Mouse (Mus musculus) ES-E14 (cell line): ENCODE results near the gene 9530003J23Rik. TPM values are rescaled to one million over a fixed set of nuclear protein-coding genes. Genes with fewer than 3 reads are reported as not detected.
A peak's percentile ranks its signal among the peaks of the same experiment; 100 is the strongest.

Source experiments
- DNase-seq: peaks from one replicate; pipeline ENCODE4 v3.0.0-alpha.2; 2013; ENCODE audit warnings: low read depth, low spot score
- H3K27ac ChIP-seq: 2 replicates; pipeline ENCODE4 v1.5.1; 2012; ENCODE audit warnings: low read depth, mild to moderate bottlenecking, low read length, moderate library complexity, mixed read lengths; ENCODE audit not compliant: poor library complexity, insufficient read depth, severe bottlenecking
- H3K36me3 ChIP-seq: 2 replicates; pipeline ENCODE4 v1.6.1; 2012; ENCODE audit warnings: mild to moderate bottlenecking, low read length, moderate library complexity, mixed read lengths; ENCODE audit not compliant: control insufficient read depth, poor library complexity, insufficient read depth, severe bottlenecking
- H3K4me1 ChIP-seq, 2 experiments: fragments of 150-350 bp in 1 of 2; sonication (generic) in 1 of 2; 2 replicates each; pipeline ENCODE4 v1.6.1; 2012; ENCODE audit warnings: low read length in 2 of 2, mild to moderate bottlenecking in 1 of 2, mixed read lengths in 1 of 2; ENCODE audit not compliant: control insufficient read depth in 2 of 2, insufficient read depth in 2 of 2, poor library complexity in 1 of 2
- H3K4me3 ChIP-seq, 2 experiments: fragments of 150-350 bp in 1 of 2; sonication (generic) in 1 of 2; 2 replicates each; pipeline ENCODE4 v1.5.1; 2012; ENCODE audit warnings: low read length in 2 of 2, low read depth in 1 of 2, mild to moderate bottlenecking in 1 of 2, mixed read lengths in 1 of 2; ENCODE audit not compliant: insufficient read depth in 1 of 2, poor library complexity in 1 of 2, severe bottlenecking in 1 of 2
- H3K9ac ChIP-seq: 2 replicates; pipeline ENCODE4 v1.6.1; 2012; ENCODE audit warnings: low read depth, mild to moderate bottlenecking, low read length, mixed read lengths; ENCODE audit not compliant: poor library complexity, insufficient read depth, severe bottlenecking
- H3K9me3 ChIP-seq: fragments of 150-350 bp; sonication (generic); 2 replicates; pipeline ENCODE4 v1.6.1; 2012; ENCODE audit warnings: low read depth, mild to moderate bottlenecking, low read length; ENCODE audit not compliant: control insufficient read depth, insufficient read depth
- CHD2 ChIP-seq: IDR thresholded peaks from 2 replicates; pipeline ENCODE4 v1.6.1; 2014; ENCODE audit warnings: mild to moderate bottlenecking, low read depth, low read length, inconsistent platforms
- HCFC1 ChIP-seq: IDR thresholded peaks from 2 replicates; pipeline ENCODE4 v1.6.1; 2012; ENCODE audit warnings: low read length, inconsistent platforms, borderline replicate concordance; ENCODE audit not compliant: insufficient read depth
- MAFK ChIP-seq: IDR thresholded peaks from 2 replicates; pipeline ENCODE4 v1.6.1; 2014; ENCODE audit warnings: mild to moderate bottlenecking, low read depth, low read length, inconsistent platforms; ENCODE audit not compliant: insufficient read depth
- ZC3H11A ChIP-seq: IDR thresholded peaks from 2 replicates; pipeline ENCODE4 v1.6.1; 2012; ENCODE audit warnings: low read depth, mild to moderate bottlenecking, inconsistent platforms, low read length, borderline replicate concordance
- ZNF384 ChIP-seq: IDR thresholded peaks from 2 replicates; pipeline ENCODE4 v1.6.1; 2012; ENCODE audit warnings: low read depth, low read length, inconsistent platforms
- in situ Hi-C, 2 experiments: fragments of 600-800 bp; cut with MboI; formaldehyde crosslinking; loops; one replicate each; pipeline ENCODE4 v1.15.1; 2025; ENCODE audit warnings: low sequenced_read_pairs in 2 of 2, inconsistent platforms in 1 of 2; ENCODE audit not compliant: unreplicated experiment in 2 of 2
- total RNA-seq: library from RNA; depleted of rRNA; stranded (reverse); fragments of 300-350 nt; gene quantifications from 2 replicates; pipeline ENCODE4 v1.2.3, GENCODE M21; 2012

Gene 9530003J23Rik
- total RNA-seq, 1 experiment, result not detected

GRCm38 (mm10) chr10:117203558-117203981, 34.9 kb downstream of the 9530003J23Rik start:
- Histone ChIP-seq H3K27ac (no peak overlapping the region), H3K9ac (no peak overlapping the region), H3K36me3 (no peaks in the 10 kb centered on the region), H3K4me1 (peaks cover 0 to 2% of the 10 kb centered on the region in 2 experiments; a peak in 1 of 4 replicates), H3K4me3 (no peak overlapping the region), H3K9me3 (no peaks in the 10 kb centered on the region)
- no peak for DNase-seq
- TF ChIP-seq ZC3H11A, result no peak
- no peak for TF ChIP-seq MAFK
- no peak for TF ChIP-seq CHD2
- no peak for TF ChIP-seq ZNF384
- TF ChIP-seq HCFC1, result no peak
- in situ Hi-C loops, result no loop called here

GRCm38 (mm10) chr10:117202981-117203557, 35.4 kb downstream of the 9530003J23Rik start:
- Histone ChIP-seq H3K9me3 (no peaks in the 10 kb centered on the region), H3K9ac (no peak overlapping the region), H3K4me3 (no peak overlapping the region), H3K36me3 (no peaks in the 10 kb centered on the region), H3K4me1 (0 out of 4 replicates have a peak, but pooled peaks cover 0 to 2% of the 10 kb centered on the region in 2 experiments), H3K27ac (no peak overlapping the region)
- in situ Hi-C loops, result no loop called here
- TF ChIP-seq HCFC1 (no peak), ZNF384 (no peak), CHD2 (no peak), MAFK (no peak)
- DNase-seq, result no peak

DNA sequence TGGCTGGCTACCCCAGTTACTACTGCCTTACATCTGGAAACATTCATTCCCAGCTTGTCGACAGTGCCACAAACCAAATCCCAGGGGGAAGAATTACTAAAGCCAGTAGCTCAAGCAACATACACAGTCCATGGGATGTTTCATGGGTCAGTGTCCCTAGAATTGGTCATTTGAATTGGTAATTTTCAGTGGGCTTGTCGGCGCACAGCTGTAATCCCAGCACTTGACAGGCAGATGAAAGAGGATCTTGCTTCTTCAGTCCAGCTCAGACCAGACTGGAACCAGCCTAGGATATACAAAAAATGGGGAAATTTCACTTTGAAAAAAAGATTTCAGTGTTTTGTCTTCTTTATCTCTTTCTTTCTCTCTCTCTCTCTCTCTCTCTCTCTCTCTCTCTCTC, 38.8 kb downstream of the 9530003J23Rik start:
- Histone ChIP-seq H3K9me3 (no peaks in the 10 kb centered on the region), H3K4me1 (peaks cover 0 to 2% of the 10 kb centered on the region in 2 experiments; a peak in 1 of 4 replicates), H3K27ac (no peak overlapping the region), H3K36me3 (no peaks in the 10 kb centered on the region), H3K9ac (no peak overlapping the region), H3K4me3 (no peak overlapping the region)
- DNase-seq, result no peak
- no peak for TF ChIP-seq CHD2
- no peak for TF ChIP-seq ZC3H11A
- TF ChIP-seq ZNF384, result no peak
- in situ Hi-C loops, result no loop called here

DNA sequence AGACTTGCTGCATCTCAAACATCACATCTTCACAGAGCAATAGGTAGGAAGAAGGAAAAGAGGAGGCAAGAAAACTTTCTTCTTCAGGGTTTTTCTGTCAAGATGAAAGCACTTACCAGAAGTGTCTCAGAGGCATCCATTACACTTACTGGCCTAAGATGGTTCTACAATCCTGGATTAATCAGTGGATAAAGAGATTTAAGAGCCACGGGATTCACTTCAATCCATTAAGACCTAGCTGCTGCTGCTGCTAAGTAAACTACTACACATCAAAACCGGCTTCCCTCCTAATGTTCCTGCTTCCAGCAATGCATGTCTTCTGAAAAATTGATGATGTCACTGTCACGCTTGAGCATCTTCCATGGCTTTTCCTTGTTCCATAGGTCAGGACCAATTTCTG, 41.8 kb downstream of the 9530003J23Rik start:
- H3K27ac ChIP-seq, result no peak overlapping the region
- H3K9ac ChIP-seq, result no peak overlapping the region
- H3K4me3 ChIP-seq, result no peak overlapping the region
- H3K9me3 ChIP-seq, result no peaks in the 10 kb centered on the region
- peaks cover 0 to 3% of the 10 kb centered on the region in 2 experiments; a peak in 1 of 4 replicates for H3K4me1 ChIP-seq
- H3K36me3 ChIP-seq, result no peaks in the 10 kb centered on the region
- in situ Hi-C loops, result no loop called here
- TF ChIP-seq CHD2 (no peak), ZNF384 (no peak), ZC3H11A (no peak), MAFK (no peak), HCFC1 (no peak)
- no peak for DNase-seq

- peaks cover 0 to 3% of the 10 kb centered on the region in 2 experiments; a peak in 1 of 4 replicates for H3K4me1 ChIP-seq
- DNase-seq, result no peak
- H3K4me3 ChIP-seq, result peak overlapping the region in 1 of 2 experiments; percentile 59; a peak in 2 of 4 replicates
- TF ChIP-seq ZNF384 (peak; percentile 92), ZC3H11A (no peak)
- in situ Hi-C loops, result no loop called here
- H3K36me3 ChIP-seq, result no peaks in the 10 kb centered on the region
- H3K27ac ChIP-seq, result no peak overlapping the region
- no peaks in the 10 kb centered on the region for H3K9me3 ChIP-seq
- no peak overlapping the region for H3K9ac ChIP-seq
These were observed 42.8 kb downstream of the 9530003J23Rik start for GRCm38 (mm10) chr10:117195748-117196147.
